Mouse (Mus musculus): ENCODE measurements around the gene Stk33. TPM values are rescaled to one million over a fixed set of nuclear protein-coding genes. Genes with fewer than 3 reads are reported as not detected.

The Stk33 gene
- total RNA-seq, 1 experiment from 2014 or later: 0.41 TPM

- DNase-seq: no peak
Measured at GRCm38 (mm10) chr7:109238724-109239123, 200.2 kb downstream of the Stk33 start.

GRCm38 (mm10) chr7:109234882-109235640, 203.8 kb downstream of the Stk33 start:
- no peak for DNase-seq

GRCm38 (mm10) chr7:109234476-109234875, 204.4 kb downstream of the Stk33 start:
- no peak for DNase-seq

GRCm38 (mm10) chr7:109231881-109232321, 207.0 kb downstream of the Stk33 start:
- DNase-seq: no peak

GRCm38 (mm10) chr7:109231307-109231706, 207.6 kb downstream of the Stk33 start:
- DNase-seq: no peak

- DNase-seq: peak; percentile 79
Measured at GRCm38 (mm10) chr7:109230806-109231205, 208.1 kb downstream of the Stk33 start.

Other genes with a start within 250 kb of the Stk33 start
- gene Trim66, start 69.1 kb upstream of the Stk33 start, total RNA-seq (2021): 0.70 and 0.90 TPM in 2 replicates
- gene Rpl27a, start 80.1 kb upstream of the Stk33 start, total RNA-seq (2021): 244 and 276 TPM in 2 replicates

Data from adrenal gland, postnatal 14 days (tissue).